Mouse (Mus musculus) retina, adult 2 months (tissue): Measurements from ENCODE around the gene Uso1.
"Not testable (repeated sequence)": the region's sequence is repeated elsewhere in the genome, so short reads cannot be mapped to it uniquely, and the experiment has no call there.

ENCODE experiments used
- DNase-seq: peaks from one replicate; pipeline ENCODE4 v3.0.0-alpha.2; 2012; ENCODE audit warnings: low read depth, low spot score

The Uso1 gene

GRCm38 (mm10) chr5:92127141-92127625 is 10.6 kb upstream of the Uso1 start:
- DNase-seq = no peak

DNA sequence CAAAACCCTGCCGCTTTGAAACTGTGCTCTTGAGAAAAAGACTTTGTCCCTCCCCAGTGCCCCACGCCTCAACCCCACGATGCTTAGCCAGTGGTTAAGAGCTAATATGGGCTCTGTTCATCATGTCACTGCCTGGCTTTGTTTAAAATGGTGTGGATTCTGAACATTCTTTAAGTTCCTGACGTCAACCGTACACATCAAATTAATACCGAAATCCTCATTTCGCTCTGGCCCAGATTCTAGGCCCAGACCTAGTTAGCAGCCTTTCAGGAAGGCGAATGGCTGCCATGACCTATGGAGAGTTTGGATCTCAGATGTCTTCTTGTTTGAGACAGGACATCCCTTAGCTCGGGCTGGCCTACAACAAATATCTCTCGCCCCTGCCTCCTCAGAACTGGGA is 10.0 kb upstream of the Uso1 start:
- DNase-seq = no peak

GRCm38 (mm10) chr5:92128570-92128969 is 9.2 kb upstream of the Uso1 start:
- no peak for DNase-seq

DNA sequence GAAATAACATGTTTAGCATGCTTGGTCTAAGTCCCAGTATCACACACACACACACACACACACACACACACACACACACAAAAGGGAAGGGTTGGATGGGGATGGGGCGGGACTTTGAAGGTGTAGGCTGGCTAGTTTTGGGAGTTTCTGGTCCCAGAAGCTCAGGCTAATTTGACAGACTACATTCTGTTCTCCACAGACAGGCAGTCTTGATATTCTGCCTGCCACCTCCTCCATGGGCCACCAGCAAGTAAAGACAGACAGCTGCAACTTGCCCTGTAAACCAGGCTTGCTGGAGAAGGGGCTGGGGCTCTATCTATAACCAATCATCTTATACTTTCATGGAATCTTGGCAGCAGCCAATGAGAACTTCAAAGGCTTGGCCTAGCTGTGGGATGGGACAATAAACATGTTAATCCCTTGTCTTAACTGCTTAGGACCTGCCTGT is 8.4 kb upstream of the Uso1 start:
- no peak for DNase-seq

GRCm38 (mm10) chr5:92130040-92130682 is 7.6 kb upstream of the Uso1 start:
- DNase-seq = no peak

DNA sequence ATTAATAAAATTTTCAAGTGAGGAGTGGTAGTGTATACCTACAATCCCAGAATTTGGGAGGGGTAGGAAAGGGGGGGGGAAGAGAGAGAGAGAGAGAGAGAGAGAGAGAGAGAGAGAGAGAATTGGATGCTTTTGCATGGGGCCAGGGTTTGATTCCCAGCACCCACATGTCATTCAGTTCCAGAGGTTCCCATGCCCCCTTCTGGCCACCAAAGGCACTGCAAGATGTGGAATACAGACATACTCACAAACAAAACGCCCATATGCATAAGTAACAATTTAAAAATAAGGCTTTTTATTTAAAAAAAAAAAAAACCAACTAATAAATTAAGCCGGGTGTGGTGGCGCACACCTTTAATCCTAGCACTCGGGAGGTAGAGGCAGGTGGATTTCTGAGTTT is 5.6 kb upstream of the Uso1 start:
- no peak for DNase-seq

DNA sequence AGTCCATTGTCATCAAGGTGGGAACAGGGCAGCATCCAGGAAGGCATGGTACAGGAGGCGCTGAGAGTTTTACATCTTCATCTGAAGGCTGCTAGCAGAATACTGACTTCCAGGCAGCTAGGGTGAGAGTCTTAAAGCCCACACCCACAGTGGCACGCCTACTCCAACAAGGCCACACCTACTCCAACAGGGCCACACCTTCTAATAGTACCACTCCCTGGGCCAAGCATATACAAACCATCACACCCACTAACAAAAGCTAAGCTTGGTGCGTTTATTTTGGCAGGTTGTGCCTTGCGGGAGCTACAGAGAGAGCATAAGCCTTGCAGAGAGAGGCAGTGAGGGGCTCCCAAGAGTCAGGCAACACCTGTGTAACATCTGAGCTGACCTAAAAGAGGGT is 4.7 kb upstream of the Uso1 start:
- DNase-seq = not testable (repeated sequence)

- no peak for DNase-seq
Measured at GRCm38 (mm10) chr5:92134934-92135333, 2.8 kb upstream of the Uso1 start.

GRCm38 (mm10) chr5:92136536-92137238 is 1.1 kb upstream of the Uso1 start:
- DNase-seq = no peak

- DNase-seq = no peak
Measured at GRCm38 (mm10) chr5:92138093-92138621, 419 bp downstream of the Uso1 start.

DNA sequence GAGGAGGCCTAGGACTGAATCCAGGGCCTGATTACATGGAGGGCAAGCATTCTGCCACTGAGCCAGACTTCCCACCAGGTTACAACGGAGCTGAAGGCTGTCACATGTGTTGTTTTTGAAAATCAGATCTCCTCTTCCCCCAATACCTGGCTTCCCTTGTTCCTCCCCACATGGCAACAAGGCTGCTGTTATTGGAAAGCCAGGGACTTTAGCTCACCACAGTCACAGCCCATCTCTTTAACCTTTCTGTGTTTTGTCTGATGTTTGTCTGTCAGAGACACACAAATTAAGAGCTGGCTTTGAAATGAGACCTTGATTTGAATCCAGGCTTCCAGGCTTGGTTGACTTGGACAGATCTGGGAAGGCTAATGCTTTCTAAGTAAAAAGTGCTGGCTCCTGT is 1.5 kb downstream of the Uso1 start:
- no peak for DNase-seq

- no peak for DNase-seq
Measured at GRCm38 (mm10) chr5:92141696-92142095, 4.0 kb downstream of the Uso1 start.

- no peak for DNase-seq
Measured at GRCm38 (mm10) chr5:92142481-92142880, 4.7 kb downstream of the Uso1 start.

DNA sequence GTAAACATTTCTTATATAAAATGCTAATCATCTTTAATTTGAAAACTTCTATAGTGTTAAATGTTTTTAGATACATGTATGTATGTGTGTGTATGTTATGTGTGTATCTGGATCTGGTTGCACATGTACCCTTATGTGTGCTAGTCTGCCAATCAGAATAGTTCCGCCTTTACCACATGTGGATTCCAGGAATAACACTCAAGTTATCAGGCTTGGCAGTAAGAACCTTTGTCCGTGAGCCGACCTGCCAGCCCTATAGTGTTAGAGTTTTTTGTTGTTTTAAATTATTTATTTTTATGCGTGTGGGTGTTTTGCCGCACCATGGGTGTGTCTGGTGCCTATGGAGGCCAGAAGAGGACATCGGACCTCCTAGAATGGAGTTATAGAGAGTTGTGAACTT is 5.9 kb downstream of the Uso1 start:
- no peak for DNase-seq

DNA sequence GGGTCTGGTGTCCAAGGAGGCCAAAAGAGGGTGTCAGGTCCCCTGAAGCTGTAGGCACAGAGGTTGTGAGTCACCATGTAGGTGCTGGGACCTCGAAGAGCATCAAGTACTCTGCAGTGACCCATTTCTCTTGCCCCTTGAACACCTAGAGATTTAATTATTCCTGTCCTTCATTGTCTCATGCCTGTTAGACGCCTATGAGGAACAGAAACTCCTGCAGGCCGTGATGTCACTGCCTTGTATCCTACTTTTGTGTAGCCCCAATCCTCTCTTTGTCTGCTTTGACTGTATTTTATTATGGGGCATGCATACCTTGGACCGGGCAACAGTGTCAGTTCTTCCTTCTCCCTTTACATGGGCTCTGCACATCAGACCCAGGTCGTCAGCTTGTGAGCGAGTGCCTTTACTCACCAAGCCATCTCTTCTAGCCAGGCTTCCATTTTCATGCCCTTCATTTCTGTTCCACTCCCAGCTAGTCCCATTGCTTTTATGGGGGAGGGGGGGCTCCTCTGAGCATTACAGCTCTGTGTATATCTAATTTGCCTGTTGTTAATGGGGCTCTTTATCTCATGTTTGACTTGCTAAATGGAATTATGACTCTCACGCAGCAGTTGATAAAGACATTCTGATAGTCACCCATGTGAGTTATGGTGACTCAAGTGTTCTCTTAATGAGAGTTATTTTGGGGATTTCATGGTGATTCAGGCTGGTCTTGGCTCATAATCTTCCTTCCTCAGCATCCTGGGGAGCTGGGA is 7.4 kb downstream of the Uso1 start:
- DNase-seq = no peak

DNA sequence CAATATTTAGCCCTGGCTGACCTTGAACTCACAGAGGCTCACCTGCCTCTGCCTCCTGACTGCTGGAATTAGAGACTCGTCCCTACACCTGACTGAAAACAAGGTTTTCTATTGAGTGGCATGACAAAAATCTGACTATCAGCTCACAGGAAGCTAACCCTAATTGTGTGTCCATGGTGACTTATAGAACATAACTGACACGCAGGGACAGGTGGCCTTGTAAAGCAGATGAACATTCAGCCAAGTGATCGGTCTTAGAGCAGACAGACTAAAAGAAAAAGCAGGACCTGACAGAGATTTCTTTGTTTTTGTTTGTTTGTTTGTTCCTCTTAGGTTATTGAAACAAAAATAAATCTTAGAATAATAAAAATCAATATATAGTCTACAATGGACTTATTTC is 10.5 kb downstream of the Uso1 start:
- no peak for DNase-seq

DNA sequence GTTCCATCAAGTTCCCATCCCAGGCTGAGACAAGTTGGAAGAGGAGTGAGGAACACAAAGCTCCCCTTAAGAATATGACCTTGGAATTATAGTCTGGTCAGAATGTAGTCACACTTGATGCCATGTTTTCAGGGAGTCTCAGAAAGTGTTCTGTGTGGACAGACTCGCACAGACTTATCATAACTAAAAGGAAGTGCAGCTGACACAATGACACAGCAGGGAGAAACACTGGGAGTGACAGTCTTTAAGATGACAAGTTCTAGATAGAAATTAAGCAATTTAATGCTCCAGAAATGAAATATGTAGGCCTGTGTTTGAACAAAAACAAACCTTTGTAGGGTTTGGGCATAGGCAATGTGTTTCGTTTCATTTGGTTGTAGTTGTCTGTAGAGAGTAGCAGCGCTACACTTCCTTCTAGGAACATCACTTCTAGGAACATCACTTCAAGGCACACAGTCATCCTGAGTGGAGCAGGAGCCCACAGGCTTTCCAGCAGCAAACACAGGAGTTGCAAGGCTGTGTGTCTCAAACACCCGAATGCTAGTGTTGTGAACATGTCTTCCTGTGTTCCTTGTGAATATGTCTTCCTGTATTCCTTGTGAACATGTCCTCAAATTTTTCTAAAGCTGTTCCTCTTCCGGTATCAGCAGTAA is 11.7 kb downstream of the Uso1 start:
- no peak for DNase-seq

GRCm38 (mm10) chr5:92154861-92155260 is 17.1 kb downstream of the Uso1 start:
- DNase-seq = no peak

DNA sequence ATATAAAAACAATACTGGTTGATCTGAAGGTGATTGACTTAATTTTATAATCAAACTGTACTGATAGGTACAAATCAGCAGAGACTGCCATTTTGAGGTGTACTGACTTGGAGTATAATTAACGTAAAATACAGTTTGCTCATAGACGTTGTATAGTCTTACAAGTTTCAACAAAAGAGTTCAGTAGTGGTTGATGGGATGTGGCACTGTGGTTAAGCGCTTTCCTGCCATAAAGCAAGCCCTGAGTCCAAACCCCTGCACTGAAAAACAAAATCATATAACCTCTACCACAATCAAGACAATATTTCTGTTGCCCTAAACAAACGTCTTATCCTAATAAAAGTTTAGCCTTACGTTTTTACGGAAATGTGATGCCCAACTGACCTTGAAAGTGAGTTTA is 28.2 kb downstream of the Uso1 start:
- no peak for DNase-seq

DNA sequence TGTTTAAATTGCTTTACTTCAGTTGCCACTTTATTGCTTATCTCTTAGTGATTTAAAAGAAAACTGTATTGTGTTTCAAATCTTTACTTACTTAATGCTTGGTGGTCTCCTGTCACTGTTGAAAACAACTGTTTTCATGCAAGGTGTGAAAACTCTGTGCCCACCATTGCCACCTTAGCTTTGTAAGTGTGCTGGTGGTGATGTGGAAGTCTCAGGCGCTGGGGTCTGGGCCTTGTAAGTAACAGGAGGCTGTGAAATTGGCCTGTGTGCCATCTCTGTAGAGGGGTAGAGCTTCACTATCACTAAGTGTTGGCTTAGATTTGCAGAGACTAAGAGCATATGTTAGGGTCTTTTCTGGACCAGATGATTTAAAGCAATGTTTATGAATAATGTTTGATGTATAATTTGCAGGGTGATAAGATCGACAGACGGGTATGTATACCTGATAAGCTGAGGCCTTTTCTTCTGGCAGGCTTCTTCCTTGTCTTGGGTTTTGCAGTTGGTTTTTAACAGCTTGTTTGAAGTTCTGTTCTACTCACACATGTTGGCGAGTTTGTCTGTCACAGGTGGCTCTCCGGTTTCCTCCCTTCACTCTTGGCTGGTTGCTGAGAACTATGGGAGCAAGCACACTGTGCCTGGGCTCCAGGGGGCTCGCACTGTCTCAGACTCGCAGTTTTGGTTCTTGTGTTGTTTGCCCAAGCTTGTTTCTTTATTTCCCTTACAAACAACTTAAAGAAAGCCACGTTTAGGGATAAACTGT is 45.5 kb downstream of the Uso1 start:
- DNase-seq = no peak

DNA sequence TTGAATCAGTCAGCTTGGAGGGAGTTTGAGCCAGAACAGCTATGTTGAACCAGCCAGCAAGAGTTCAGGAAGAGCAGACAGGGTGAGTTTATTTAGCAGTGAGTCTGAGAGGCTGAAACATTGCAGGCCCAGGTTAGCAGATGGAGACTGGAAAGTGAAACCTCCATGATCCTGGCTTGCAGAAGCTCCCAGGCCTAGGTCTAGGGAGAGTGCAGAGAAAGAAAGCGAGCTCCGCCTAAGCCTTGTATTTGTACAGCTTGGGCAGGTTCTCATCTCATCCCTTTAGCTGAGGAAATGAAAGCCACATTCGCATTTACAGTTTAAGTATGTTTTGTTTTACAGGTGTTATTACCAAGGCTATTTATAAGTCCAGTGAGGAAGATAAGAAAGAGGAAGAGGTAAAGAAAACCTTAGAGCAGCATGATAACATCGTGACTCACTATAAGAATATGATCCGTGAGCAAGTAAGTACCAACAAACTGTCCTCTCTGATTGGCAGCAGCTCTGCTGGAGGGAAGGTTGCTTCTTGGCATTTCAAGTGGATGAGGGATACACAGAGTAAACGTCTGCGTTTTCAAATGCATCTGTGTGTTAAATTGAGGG is 51.2 kb downstream of the Uso1 start:
- no peak for DNase-seq
